33 mouse cellular contexts compared by ENCODE assay signal in genomic region chr4:35154051-35154450, GRCm38 (mm10). TPM values are rescaled to one million over a fixed set of nuclear protein-coding genes. Genes with fewer than 3 reads are reported as not detected.
DNase-seq lines count a peak whose midpoint lies in the region; ATAC-seq lines count a peak whose summit lies in the region.
"Had no signal": no experiment of that assay in that cellular context is flagged by ENCODE, and none has a peak within 500 bp of the region (broad histone marks: within the 10 kb centered on the region; RNA-seq: fewer than 3 reads in every experiment).

No protein-coding gene starts in this region.

- H3K9ac ChIP-seq in forebrain, embryonic 11.5 days (ENCODE audit: low read length), result no peak overlapping the region
- no peak overlapping the region for H3K9ac ChIP-seq in forebrain, embryonic 16.5 days (replicated peaks; ENCODE audit: low read depth, low read length)
- no peak overlapping the region for H3K9ac ChIP-seq in midbrain, embryonic 11.5 days (ENCODE audit: low read length)
- H3K9ac ChIP-seq in midbrain, embryonic 16.5 days (ENCODE audit: low read depth, low read length), result no peak overlapping the region
- H3K9ac ChIP-seq: forebrain, embryonic 12.5 days; hindbrain, embryonic 12.5 days; liver, embryonic 15.5 days; neural tube, embryonic 12.5 days had no signal

- H3K27me3 ChIP-seq in forebrain, embryonic 11.5 days (ENCODE audit: control insufficient read depth, insufficient read depth, low read length), result no peaks in the 10 kb centered on the region
- 0 out of 2 replicates have a peak, but pooled peaks cover 2% of the 10 kb centered on the region for H3K27me3 ChIP-seq in forebrain, embryonic 16.5 days (replicated peaks; ENCODE audit: control insufficient read depth, insufficient read depth, low read length)
- no peaks in the 10 kb centered on the region for H3K27me3 ChIP-seq in midbrain, embryonic 11.5 days (ENCODE audit: control insufficient read depth, insufficient read depth, low read length)
- no peaks in the 10 kb centered on the region; the same call in none of the 2 replicates for H3K27me3 ChIP-seq in midbrain, embryonic 16.5 days (ENCODE audit: control insufficient read depth, insufficient read depth, low read depth, low read length)
- H3K27me3 ChIP-seq: CH12.LX; hindbrain, embryonic 12.5 days; neural tube, embryonic 12.5 days had no signal

- H3K36me3 ChIP-seq in forebrain, embryonic 11.5 days (ENCODE audit: control insufficient read depth, insufficient read depth, low read length), result no peaks in the 10 kb centered on the region
- H3K36me3 ChIP-seq in forebrain, embryonic 16.5 days (ENCODE audit: control insufficient read depth, insufficient read depth), result no peaks in the 10 kb centered on the region
- H3K36me3 ChIP-seq in midbrain, embryonic 11.5 days (ENCODE audit: control insufficient read depth, insufficient read depth, low read length), result no peaks in the 10 kb centered on the region
- no peaks in the 10 kb centered on the region for H3K36me3 ChIP-seq in midbrain, embryonic 16.5 days (ENCODE audit: control insufficient read depth, insufficient read depth, low read length)
- H3K36me3 ChIP-seq: forebrain, embryonic 12.5 days; hindbrain, embryonic 12.5 days; liver, embryonic 15.5 days; neural tube, embryonic 12.5 days had no signal

- no peak for ATAC-seq in forebrain, embryonic 11.5 days (replicated peaks; ENCODE audit: low FRiP score)
- no peak for ATAC-seq in forebrain, embryonic 16.5 days
- no peak for ATAC-seq in midbrain, embryonic 11.5 days (ENCODE audit: low FRiP score)
- ATAC-seq in midbrain, embryonic 16.5 days, result no peak
- ATAC-seq: hindbrain, postnatal 0 days; intestine, embryonic 16.5 days; lung, postnatal 0 days had no signal

- no peaks in the 10 kb centered on the region for H3K9me3 ChIP-seq in forebrain, embryonic 11.5 days (ENCODE audit: control insufficient read depth, low read length)
- H3K9me3 ChIP-seq in forebrain, embryonic 16.5 days (ENCODE audit: control insufficient read depth, low read length), result no peaks in the 10 kb centered on the region
- H3K9me3 ChIP-seq in midbrain, embryonic 11.5 days (ENCODE audit: control insufficient read depth, low read length), result no peaks in the 10 kb centered on the region
- no peaks in the 10 kb centered on the region for H3K9me3 ChIP-seq in midbrain, embryonic 16.5 days (replicated peaks; ENCODE audit: control insufficient read depth, low read length, poor library complexity, severe bottlenecking)
- H3K9me3 ChIP-seq: forebrain, embryonic 12.5 days; hindbrain, embryonic 12.5 days; liver, embryonic 15.5 days; megakaryocyte, embryonic 14.5 days; neural tube, embryonic 12.5 days had no signal

- H3K4me1 ChIP-seq in forebrain, embryonic 11.5 days (replicated peaks; ENCODE audit: control insufficient read depth, insufficient read depth, low read length), result no peaks in the 10 kb centered on the region; the same call in 1 of the 2 replicates
- peaks cover 14% of the 10 kb centered on the region for H3K4me1 ChIP-seq in forebrain, embryonic 16.5 days (replicated peaks; ENCODE audit: control insufficient read depth, insufficient read depth, low read length)
- H3K4me1 ChIP-seq in midbrain, embryonic 11.5 days (ENCODE audit: control insufficient read depth, insufficient read depth, low read length), result peaks cover 11% of the 10 kb centered on the region; the same call in 1 of the 2 replicates
- H3K4me1 ChIP-seq in midbrain, embryonic 16.5 days (ENCODE audit: control insufficient read depth, insufficient read depth, low read length), result peaks cover 9% of the 10 kb centered on the region; the same call in 1 of the 2 replicates

- peak; percentile 37 for DNase-seq in forebrain, embryonic 11.5 days (ENCODE audit: low spot score)
- DNase-seq in kidney, postnatal 14 days, result peak; percentile 21
- DNase-seq in kidney, postnatal 4 days, result no peak
- peak; percentile 78 for DNase-seq in midbrain, embryonic 11.5 days (ENCODE audit: low spot score, missing footprints)
- peak; percentile 62 for DNase-seq in mesoderm, embryonic 11.5 days (ENCODE audit: low read depth, low spot score)
- no peak for DNase-seq in right cerebral cortex, postnatal 10 days (ENCODE audit: low spot score in 2 of 2)
- DNase-seq: adrenal gland, adult 8-10 months; cerebellum, adult 2 months; cerebellum, postnatal 14 days; gastrocnemius, postnatal 10 days; heart, postnatal 36 days; liver; lung, postnatal 4 days; midbrain, embryonic 14.5 days had no signal

- no peak overlapping the region for H3K4me3 ChIP-seq in forebrain, embryonic 11.5 days (ENCODE audit: low read depth, low read length)
- H3K4me3 ChIP-seq in forebrain, embryonic 16.5 days (replicated peaks; ENCODE audit: low read length), result no peak overlapping the region
- no peak overlapping the region for H3K4me3 ChIP-seq in midbrain, embryonic 11.5 days (ENCODE audit: low read depth, low read length)
- H3K4me3 ChIP-seq in midbrain, embryonic 16.5 days (ENCODE audit: low read depth, low read length), result no peak overlapping the region
- H3K4me3 ChIP-seq: erythroblast, embryonic 14.5 days; forebrain, embryonic 12.5 days; hindbrain, embryonic 12.5 days; liver, embryonic 15.5 days; megakaryocyte, embryonic 14.5 days; neural tube, embryonic 12.5 days had no signal

- H3K4me2 ChIP-seq in forebrain, embryonic 11.5 days (ENCODE audit: low read depth, low read length, severe bottlenecking), result no peak overlapping the region
- H3K4me2 ChIP-seq in forebrain, embryonic 16.5 days (ENCODE audit: low read length), result no peak overlapping the region
- no peak overlapping the region for H3K4me2 ChIP-seq in midbrain, embryonic 11.5 days
- H3K4me2 ChIP-seq in midbrain, embryonic 16.5 days (ENCODE audit: low read length), result no peak overlapping the region
- H3K4me2 ChIP-seq: forebrain, embryonic 12.5 days; heart, embryonic 11.5 days; hindbrain, embryonic 12.5 days; neural tube, embryonic 12.5 days had no signal

- 40% methylated on average over 3 of the region's 3 CpGs for WGBS in forebrain, embryonic 11.5 days
- WGBS in forebrain, embryonic 16.5 days, result 48% methylated on average over 3 of the region's 3 CpGs
- WGBS in midbrain, embryonic 11.5 days, result 28% methylated on average over 3 of the region's 3 CpGs
- 43% methylated on average over 3 of the region's 3 CpGs for WGBS in midbrain, embryonic 16.5 days

- no peak overlapping the region for H3K27ac ChIP-seq in forebrain, embryonic 11.5 days (ENCODE audit: low read depth, low read length)
- no peak overlapping the region for H3K27ac ChIP-seq in forebrain, embryonic 16.5 days (ENCODE audit: low read length)
- no peak overlapping the region for H3K27ac ChIP-seq in midbrain, embryonic 11.5 days (ENCODE audit: low read depth, low read length)
- H3K27ac ChIP-seq in midbrain, embryonic 16.5 days (ENCODE audit: low read length), result no peak overlapping the region
- H3K27ac ChIP-seq: forebrain, embryonic 12.5 days; hindbrain, embryonic 12.5 days; hindbrain, postnatal 0 days; neural tube, embryonic 12.5 days had no signal

RNA-seq across cellular contexts. Expression of gene Ifnk, which starts 2.2 kb away (rescaled TPM):
- 0.56 TPM in 1 of 2 replicates, not detected in the other for polyA plus RNA-seq in forebrain, embryonic 11.5 days (2014; fragmentation: Nextera tagmentation; extraction: Ambion mirVana)
- polyA plus RNA-seq in forebrain, embryonic 16.5 days (2015; fragmentation: Nextera tagmentation; extraction: Ambion mirVana), result 0.27 TPM in 1 of 2 replicates, not detected in the other
- polyA plus RNA-seq in midbrain, embryonic 11.5 days (2014; fragmentation: Nextera tagmentation; extraction: Ambion mirVana), result 0.46 TPM in 1 of 2 replicates, not detected in the other
- 0.27 TPM in 1 of 2 replicates, not detected in the other for polyA plus RNA-seq in midbrain, embryonic 16.5 days (2015; fragmentation: Nextera tagmentation; extraction: Ambion mirVana)
- polyA plus RNA-seq: C2C12; cerebellum, adult 2 months; cortical plate, adult 2 months; embryonic facial prominence, embryonic 14.5 days; erythroblast, embryonic 14.5 days; gonadal fat pad, adult 2 months; heart, embryonic 11.5 days; hindbrain, embryonic 12.5 days; hindbrain, postnatal 0 days; large intestine, adult 2 months; limb, embryonic 11.5 days; midbrain, embryonic 14.5 days; neural tube, embryonic 12.5 days had no signal

RNA-seq across cellular contexts. Expression of gene Mob3b, which starts 3.2 kb away (rescaled TPM):
- 18.9 and 20.0 TPM in 2 replicates for polyA plus RNA-seq in forebrain, embryonic 11.5 days (2014; fragmentation: Nextera tagmentation; extraction: Ambion mirVana)
- polyA plus RNA-seq in forebrain, embryonic 16.5 days (2015; fragmentation: Nextera tagmentation; extraction: Ambion mirVana), result 4.3 and 4.6 TPM in 2 replicates
- polyA plus RNA-seq in midbrain, embryonic 11.5 days (2014; fragmentation: Nextera tagmentation; extraction: Ambion mirVana), result 16.5 and 18.3 TPM in 2 replicates
- polyA plus RNA-seq in midbrain, embryonic 16.5 days (2015; fragmentation: Nextera tagmentation; extraction: Ambion mirVana), result 2.8 and 3.9 TPM in 2 replicates
- polyA plus RNA-seq: erythroblast, embryonic 14.5 days had no signal

Comparison
In these comparisons a context has a peak if more than half of its experiments do, and no peak if none do; other contexts are left out.
1. DNase-seq: peak in forebrain, embryonic 11.5 days (single experiment), kidney, postnatal 14 days (single experiment), midbrain, embryonic 11.5 days (single experiment) and mesoderm, embryonic 11.5 days (single experiment); none in kidney, postnatal 4 days (0 of 2) and right cerebral cortex, postnatal 10 days (0 of 2).